Mouse (Mus musculus) cerebellum, adult 11 months (tissue): Measurements from ENCODE around the gene Gpsm1.

Source experiments
- DNase-seq: peaks from one replicate; pipeline ENCODE4 v3.0.0; 2022

Gene Gpsm1

GRCm38 (mm10) chr2:26313394-26313793 is 1.9 kb upstream of the Gpsm1 start:
- DNase-seq: no peak

GRCm38 (mm10) chr2:26314281-26315071 is 839 bp upstream of the Gpsm1 start:
- DNase-seq: peak; percentile 86

- peak; percentile 82 for DNase-seq
Observed at GRCm38 (mm10) chr2:26315925-26316311, 603 bp downstream of the Gpsm1 start.

- DNase-seq: no peak
Observed at GRCm38 (mm10) chr2:26316576-26317246, 1.4 kb downstream of the Gpsm1 start.

- no peak for DNase-seq
Observed at GRCm38 (mm10) chr2:26317371-26317770, 2.1 kb downstream of the Gpsm1 start.

GRCm38 (mm10) chr2:26317991-26318672 is 2.8 kb downstream of the Gpsm1 start:
- no peak for DNase-seq

- no peak for DNase-seq
Observed at GRCm38 (mm10) chr2:26319109-26319508, 3.8 kb downstream of the Gpsm1 start.

- no peak for DNase-seq
Observed at GRCm38 (mm10) chr2:26319519-26320244, 4.4 kb downstream of the Gpsm1 start.

GRCm38 (mm10) chr2:26320245-26321185 is 5.2 kb downstream of the Gpsm1 start:
- peak; percentile 54 for DNase-seq

- no peak for DNase-seq
Observed at GRCm38 (mm10) chr2:26323589-26324325, 8.4 kb downstream of the Gpsm1 start.

- no peak for DNase-seq
Observed at GRCm38 (mm10) chr2:26324917-26325316, 9.6 kb downstream of the Gpsm1 start.

GRCm38 (mm10) chr2:26325386-26326181 is 10.3 kb downstream of the Gpsm1 start:
- DNase-seq: no peak

- no peak for DNase-seq
Observed at GRCm38 (mm10) chr2:26327852-26328251, 12.5 kb downstream of the Gpsm1 start.

- no peak for DNase-seq
Observed at GRCm38 (mm10) chr2:26329402-26329801, 14.1 kb downstream of the Gpsm1 start.

GRCm38 (mm10) chr2:26330056-26330468 is 14.7 kb downstream of the Gpsm1 start:
- DNase-seq: no peak

GRCm38 (mm10) chr2:26330702-26331101 is 15.4 kb downstream of the Gpsm1 start:
- no peak for DNase-seq

- peak; percentile 73 for DNase-seq
Observed at GRCm38 (mm10) chr2:26338302-26339203, 23.2 kb downstream of the Gpsm1 start.

- DNase-seq: no peak
Observed at GRCm38 (mm10) chr2:26339204-26339551, 23.9 kb downstream of the Gpsm1 start.

- no peak for DNase-seq
Observed at GRCm38 (mm10) chr2:26341510-26341981, 26.2 kb downstream of the Gpsm1 start.
